Mouse (Mus musculus) ES-E14 (cell line): Measurements from ENCODE around the gene Art1. TPM values are rescaled to one million over a fixed set of nuclear protein-coding genes. Genes with fewer than 3 reads are reported as not detected.

Experiments used
- DNase-seq: peaks from one replicate; pipeline ENCODE4 v3.0.0-alpha.2; 2013; ENCODE audit warnings: low read depth, low spot score
- H3K27ac ChIP-seq: 2 replicates; pipeline ENCODE4 v1.5.1; 2012; ENCODE audit warnings: low read depth, mild to moderate bottlenecking, low read length, moderate library complexity, mixed read lengths; ENCODE audit not compliant: poor library complexity, insufficient read depth, severe bottlenecking
- H3K36me3 ChIP-seq: 2 replicates; pipeline ENCODE4 v1.6.1; 2012; ENCODE audit warnings: mild to moderate bottlenecking, low read length, moderate library complexity, mixed read lengths; ENCODE audit not compliant: control insufficient read depth, poor library complexity, insufficient read depth, severe bottlenecking
- H3K4me1 ChIP-seq, 2 experiments: fragments of 150-350 bp in 1 of 2; sonication (generic) in 1 of 2; 2 replicates each; pipeline ENCODE4 v1.6.1; 2012; ENCODE audit warnings: low read length in 2 of 2, mild to moderate bottlenecking in 1 of 2, mixed read lengths in 1 of 2; ENCODE audit not compliant: control insufficient read depth in 2 of 2, insufficient read depth in 2 of 2, poor library complexity in 1 of 2
- H3K4me3 ChIP-seq, 2 experiments: fragments of 150-350 bp in 1 of 2; sonication (generic) in 1 of 2; 2 replicates each; pipeline ENCODE4 v1.5.1; 2012; ENCODE audit warnings: low read length in 2 of 2, low read depth in 1 of 2, mild to moderate bottlenecking in 1 of 2, mixed read lengths in 1 of 2; ENCODE audit not compliant: insufficient read depth in 1 of 2, poor library complexity in 1 of 2, severe bottlenecking in 1 of 2
- H3K9ac ChIP-seq: 2 replicates; pipeline ENCODE4 v1.6.1; 2012; ENCODE audit warnings: low read depth, mild to moderate bottlenecking, low read length, mixed read lengths; ENCODE audit not compliant: poor library complexity, insufficient read depth, severe bottlenecking
- H3K9me3 ChIP-seq: fragments of 150-350 bp; sonication (generic); 2 replicates; pipeline ENCODE4 v1.6.1; 2012; ENCODE audit warnings: low read depth, mild to moderate bottlenecking, low read length; ENCODE audit not compliant: control insufficient read depth, insufficient read depth
- CHD2 ChIP-seq: IDR thresholded peaks from 2 replicates; pipeline ENCODE4 v1.6.1; 2014; ENCODE audit warnings: mild to moderate bottlenecking, low read depth, low read length, inconsistent platforms
- HCFC1 ChIP-seq: IDR thresholded peaks from 2 replicates; pipeline ENCODE4 v1.6.1; 2012; ENCODE audit warnings: low read length, inconsistent platforms, borderline replicate concordance; ENCODE audit not compliant: insufficient read depth
- MAFK ChIP-seq: IDR thresholded peaks from 2 replicates; pipeline ENCODE4 v1.6.1; 2014; ENCODE audit warnings: mild to moderate bottlenecking, low read depth, low read length, inconsistent platforms; ENCODE audit not compliant: insufficient read depth
- ZC3H11A ChIP-seq: IDR thresholded peaks from 2 replicates; pipeline ENCODE4 v1.6.1; 2012; ENCODE audit warnings: low read depth, mild to moderate bottlenecking, inconsistent platforms, low read length, borderline replicate concordance
- ZNF384 ChIP-seq: IDR thresholded peaks from 2 replicates; pipeline ENCODE4 v1.6.1; 2012; ENCODE audit warnings: low read depth, low read length, inconsistent platforms
- in situ Hi-C, 2 experiments: fragments of 600-800 bp; cut with MboI; formaldehyde crosslinking; loops; one replicate each; pipeline ENCODE4 v1.15.1; 2025; ENCODE audit warnings: low sequenced_read_pairs in 2 of 2, inconsistent platforms in 1 of 2; ENCODE audit not compliant: unreplicated experiment in 2 of 2
- total RNA-seq: library from RNA; depleted of rRNA; stranded (reverse); fragments of 300-350 nt; gene quantifications from 2 replicates; pipeline ENCODE4 v1.2.3, GENCODE M21; 2012

The Art1 gene
- total RNA-seq, 1 experiment = 0.45 TPM

DNA sequence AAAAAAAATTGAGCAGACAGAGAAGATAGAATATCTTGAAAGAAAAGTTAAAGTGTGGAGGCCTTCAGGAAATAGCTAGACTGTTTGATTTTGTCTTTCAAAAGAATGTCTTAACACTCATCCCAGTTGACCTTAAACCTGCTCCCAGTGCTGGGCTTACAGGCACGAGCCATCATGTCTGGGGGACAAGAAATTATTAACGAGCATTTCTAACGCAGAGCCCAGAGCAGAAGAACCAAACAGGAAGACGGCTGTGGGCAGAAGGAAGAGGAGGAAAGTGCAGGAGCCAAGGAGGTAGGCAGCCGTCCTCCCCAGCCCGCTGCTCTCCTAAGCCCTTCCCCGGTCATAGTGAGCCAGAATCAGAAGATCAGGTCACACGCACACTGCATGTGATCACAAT, 21.2 kb upstream of the Art1 start:
- Histone ChIP-seq H3K9ac (no peak overlapping the region), H3K4me1 (peaks cover 0 to 2% of the 10 kb centered on the region in 2 experiments; a peak in 1 of 4 replicates), H3K36me3 (peaks cover 35% of the 10 kb centered on the region), H3K4me3 (no peak overlapping the region), H3K27ac (no peak overlapping the region), H3K9me3 (no peaks in the 10 kb centered on the region)
- no peak for DNase-seq
- in situ Hi-C loops = no loop called here
- TF ChIP-seq ZNF384 (no peak), ZC3H11A (no peak), MAFK (no peak), CHD2 (no peak), HCFC1 (no peak)

DNA sequence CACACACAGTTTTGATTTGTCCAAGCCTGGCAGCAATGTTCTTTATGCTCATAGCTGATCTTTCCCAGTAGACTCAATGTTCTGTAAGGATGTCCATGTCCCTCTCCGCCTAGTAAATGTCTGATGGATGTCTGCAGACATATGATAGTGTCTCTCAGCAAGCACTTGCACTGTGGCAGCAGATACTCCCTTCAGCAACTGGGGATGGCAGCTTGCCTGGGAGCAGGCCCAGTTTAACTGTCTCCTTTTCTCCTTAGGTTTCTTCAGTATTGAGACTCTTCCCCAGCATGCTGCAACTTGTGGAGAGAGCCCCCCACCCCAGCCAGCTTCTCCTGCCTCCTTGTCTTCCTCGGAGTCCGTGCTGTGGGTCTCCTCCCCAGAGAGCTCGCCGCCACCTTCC, 19.8 kb upstream of the Art1 start:
- H3K9me3 ChIP-seq = no peaks in the 10 kb centered on the region
- no peak overlapping the region for H3K27ac ChIP-seq
- peaks cover 0 to 2% of the 10 kb centered on the region in 2 experiments; a peak in 1 of 4 replicates for H3K4me1 ChIP-seq
- H3K36me3 ChIP-seq = peaks cover 30% of the 10 kb centered on the region
- H3K4me3 ChIP-seq = no peak overlapping the region
- in situ Hi-C loops = no loop called here
- H3K9ac ChIP-seq = no peak overlapping the region
- TF ChIP-seq CHD2 (no peak), ZC3H11A (no peak), ZNF384 (no peak), HCFC1 (no peak)
- DNase-seq = no peak

DNA sequence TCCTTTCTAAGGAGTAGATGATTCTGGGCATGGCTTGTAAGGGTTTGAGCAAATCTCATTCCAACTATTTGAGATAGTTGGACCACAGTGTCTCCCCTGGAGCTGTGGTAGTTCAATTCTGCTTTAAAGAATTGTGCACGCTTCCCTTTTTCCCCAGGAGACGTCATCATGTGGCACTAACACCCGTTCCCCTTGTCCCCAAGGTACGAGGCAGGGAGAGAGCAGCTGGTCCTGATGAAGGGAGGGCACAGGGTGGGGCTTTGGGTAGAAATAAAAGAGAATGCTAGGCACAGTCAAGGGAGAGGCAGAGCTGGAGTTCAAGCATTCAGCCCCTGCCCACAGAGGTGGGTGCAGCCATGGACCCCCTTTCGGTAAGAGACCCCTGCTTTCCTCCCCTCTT, 18.7 kb upstream of the Art1 start, which contains the start of gene Trpc2:
Trpc2 (plus strand) TSS at position 301 of the 400 bp plus-strand sequence.
- in situ Hi-C loops = no loop called here
- H3K9ac ChIP-seq = 0 out of 2 replicates have a peak within 1 kb of the TSS, but pooled peaks have one; percentile 6
- peaks cover 21% of the 10 kb centered on the region for H3K36me3 ChIP-seq
- no peak for TF ChIP-seq ZC3H11A
- no peak for TF ChIP-seq HCFC1
- TF ChIP-seq ZNF384 = no peak
- no peak for TF ChIP-seq MAFK
- no peak for TF ChIP-seq CHD2
- H3K4me3 ChIP-seq = peak within 1 kb of the TSS; percentile 11 to 13; a peak in 1 of 4 replicates
- H3K4me1 ChIP-seq = no peaks in the 10 kb centered on the region; a peak in 1 of 4 replicates
- no peak for DNase-seq
- no peak within 1 kb of the TSS for H3K27ac ChIP-seq
- H3K9me3 ChIP-seq = no peaks in the 10 kb centered on the region

DNA sequence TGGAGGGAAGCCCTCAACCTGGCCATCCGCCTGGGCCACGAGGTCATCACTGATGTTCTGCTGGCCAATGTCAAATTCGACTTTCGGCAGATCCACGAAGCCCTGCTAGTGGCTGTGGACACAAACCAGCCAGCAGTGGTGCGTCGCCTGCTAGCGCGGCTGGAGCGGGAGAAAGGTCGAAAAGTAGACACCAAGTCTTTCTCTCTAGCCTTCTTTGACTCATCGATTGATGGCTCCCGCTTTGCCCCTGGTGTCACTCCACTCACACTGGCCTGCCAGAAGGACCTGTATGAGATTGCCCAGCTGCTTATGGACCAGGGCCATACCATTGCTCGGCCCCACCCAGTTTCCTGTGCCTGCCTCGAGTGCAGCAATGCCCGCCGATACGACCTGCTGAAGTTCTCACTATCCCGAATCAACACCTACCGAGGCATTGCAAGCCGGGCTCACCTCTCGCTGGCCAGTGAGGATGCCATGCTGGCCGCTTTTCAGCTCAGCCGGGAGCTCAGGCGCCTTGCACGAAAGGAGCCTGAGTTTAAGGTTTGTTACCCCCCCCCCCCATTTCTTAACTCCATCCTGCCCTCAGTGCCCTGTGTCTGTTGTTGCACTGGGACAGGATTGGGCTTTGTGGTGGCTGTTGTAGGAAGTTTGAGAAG, 17.4 kb upstream of the Art1 start:
- H3K4me1 ChIP-seq = no peaks in the 10 kb centered on the region; a peak in 1 of 4 replicates
- H3K4me3 ChIP-seq = peak overlapping the region; percentile 11 to 13; a peak in 2 of 4 replicates
- DNase-seq = no peak
- H3K36me3 ChIP-seq = peaks cover 18% of the 10 kb centered on the region
- H3K27ac ChIP-seq = no peak overlapping the region
- in situ Hi-C loops = no loop called here
- no peaks in the 10 kb centered on the region for H3K9me3 ChIP-seq
- no peak for TF ChIP-seq ZC3H11A
- no peak for TF ChIP-seq HCFC1
- no peak for TF ChIP-seq MAFK
- no peak for TF ChIP-seq ZNF384
- no peak for TF ChIP-seq CHD2
- H3K9ac ChIP-seq = 0 out of 2 replicates have a peak overlapping the region, but pooled peaks have one; percentile 6
